Mouse (Mus musculus) limb, embryonic 12.5 days (tissue): ENCODE measurements around the gene Mansc4. TPM values are rescaled to one million over a fixed set of nuclear protein-coding genes. Genes with fewer than 3 reads are reported as not detected.

Source experiments
- ATAC-seq: fragments of 200-750 bp; cut with Nextera tagmentation; 2 replicates; pipeline ENCODE4 v1.8.0; 2017; ENCODE audit warnings: low read depth, moderate TSS enrichment; ENCODE audit not compliant: insufficient number of reproducible peaks, insufficient read depth, low FRiP score, low TSS enrichment
- H3K27ac ChIP-seq: fragments of 300-500 bp; sonication (generic); 2 replicates; pipeline ENCODE4 v1.5.1; 2016; ENCODE audit warnings: mild to moderate bottlenecking, moderate library complexity
- H3K27me3 ChIP-seq: fragments of 300-500 bp; sonication (generic); 2 replicates; pipeline ENCODE4 v1.6.1; 2016; ENCODE audit warnings: mild to moderate bottlenecking, moderate library complexity
- H3K36me3 ChIP-seq: fragments of 300-500 bp; sonication (generic); 2 replicates; pipeline ENCODE4 v1.6.1; 2016; ENCODE audit warnings: mild to moderate bottlenecking, moderate library complexity
- H3K4me1 ChIP-seq: fragments of 300-500 bp; sonication (generic); replicated peaks from 2 replicates; pipeline ENCODE4 v1.6.1; 2016
- H3K4me2 ChIP-seq: fragments of 300-500 bp; sonication (generic); 2 replicates; pipeline ENCODE4 v1.6.1; 2016; ENCODE audit warnings: mild to moderate bottlenecking, moderate library complexity
- H3K4me3 ChIP-seq: fragments of 300-500 bp; sonication (generic); replicated peaks from 2 replicates; pipeline ENCODE4 v1.5.1; 2016; ENCODE audit warnings: mild to moderate bottlenecking
- H3K9ac ChIP-seq: fragments of 300-500 bp; sonication (generic); replicated peaks from 2 replicates; pipeline ENCODE4 v1.6.1; 2016; ENCODE audit warnings: mild to moderate bottlenecking, moderate library complexity
- H3K9me3 ChIP-seq: fragments of 300-500 bp; sonication (generic); 2 replicates; pipeline ENCODE4 v1.6.1; 2016; ENCODE audit warnings: mild to moderate bottlenecking, moderate library complexity
- WGBS: fragments of 180-500 bp; shearing (Covaris S2); methylation state at CpG from one replicate; pipeline ENCODE4 v1.1.7; 2016; 5-methylcytosine and 5-hydroxymethylcytosine counted together
- polyA plus RNA-seq: library from polyadenylated mRNA; unstranded; fragments of >200 nt; fragmentation: Nextera tagmentation; extraction: Ambion mirVana; gene quantifications from 2 replicates; pipeline ENCODE4 v1.2.1, GENCODE M21; 2016

The Mansc4 gene
- polyA plus RNA-seq: 2.5 and 2.6 TPM in 2 replicates

DNA sequence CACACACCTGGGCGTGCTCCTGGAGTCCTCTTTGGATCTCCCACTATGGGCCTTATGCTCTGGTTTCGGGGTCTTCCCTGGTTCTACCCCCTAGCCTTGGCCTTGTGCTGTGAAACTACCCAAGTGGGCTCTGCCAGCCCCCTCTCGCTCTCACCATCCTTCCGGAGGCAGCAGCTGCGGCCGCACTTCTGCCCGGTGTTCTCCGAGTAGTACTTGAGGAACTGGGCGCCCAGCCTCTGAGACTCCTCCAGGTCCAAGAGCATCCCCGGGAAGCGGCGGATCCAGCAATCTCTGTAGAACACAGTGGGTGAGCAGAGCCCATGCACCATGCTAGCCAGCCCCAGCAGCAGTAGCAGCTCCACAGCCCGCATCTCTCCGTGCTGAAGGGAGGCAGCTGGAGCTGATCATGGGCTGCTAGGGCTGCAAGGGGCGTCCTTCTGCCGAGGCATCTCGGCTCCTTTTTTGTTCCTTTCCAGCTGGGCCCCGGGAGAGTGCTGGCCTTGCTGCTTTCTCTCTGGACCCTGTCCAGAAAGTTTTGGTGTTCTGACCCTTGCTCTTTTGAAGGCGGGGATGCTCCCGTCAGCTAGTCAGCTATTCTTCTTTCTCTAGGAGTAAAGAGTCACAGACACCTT lies at the start of gene Mansc4:
TSS of gene Mansc4 (minus strand) at position 439 of the 632 bp plus-strand sequence.
- 4% methylated on average over 20 of the region's 20 CpGs for WGBS
- H3K4me1 ChIP-seq: peaks cover 19% of the 10 kb centered on the region
- no peaks in the 10 kb centered on the region for H3K36me3 ChIP-seq
- peak within 1 kb of the TSS; percentile 64 for H3K4me2 ChIP-seq
- peak within 1 kb of the TSS; percentile 51 for H3K9ac ChIP-seq
- H3K9me3 ChIP-seq: no peaks in the 10 kb centered on the region
- peak within 1 kb of the TSS; percentile 36 for H3K4me3 ChIP-seq
- peak; percentile 41 for ATAC-seq
- peak within 1 kb of the TSS; percentile 76 for H3K27ac ChIP-seq
- peaks cover 7% of the 10 kb centered on the region; the same call in 1 of the 2 replicates for H3K27me3 ChIP-seq

DNA sequence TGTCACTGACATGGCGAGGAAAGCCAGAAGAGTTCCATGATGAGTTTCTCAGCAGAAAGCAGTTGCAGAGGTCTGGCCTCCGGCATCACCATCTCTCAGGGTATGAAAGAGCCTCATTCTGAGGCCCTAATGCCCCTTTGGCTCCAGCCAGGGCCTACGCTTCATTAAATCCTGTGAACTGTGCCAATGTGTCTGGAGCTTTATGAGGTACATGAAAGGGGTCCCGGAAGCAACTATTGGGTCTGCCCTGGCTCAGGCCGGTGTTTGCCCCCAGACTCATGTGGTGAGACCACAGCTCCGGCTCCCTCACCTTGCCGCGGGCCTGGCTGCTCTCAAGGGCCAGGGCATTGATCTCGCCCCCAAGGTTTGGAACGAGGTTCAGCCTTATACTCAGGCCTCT lies 40.4 kb upstream of the Mansc4 start:
- no peak overlapping the region for H3K4me3 ChIP-seq
- H3K4me1 ChIP-seq: no peaks in the 10 kb centered on the region
- H3K36me3 ChIP-seq: no peaks in the 10 kb centered on the region
- 85% methylated on average over 10 of the region's 10 CpGs for WGBS
- H3K27ac ChIP-seq: no peak overlapping the region
- H3K9me3 ChIP-seq: no peaks in the 10 kb centered on the region
- H3K27me3 ChIP-seq: no peaks in the 10 kb centered on the region
- no peak overlapping the region for H3K4me2 ChIP-seq
- no peak for ATAC-seq
- no peak overlapping the region for H3K9ac ChIP-seq

DNA sequence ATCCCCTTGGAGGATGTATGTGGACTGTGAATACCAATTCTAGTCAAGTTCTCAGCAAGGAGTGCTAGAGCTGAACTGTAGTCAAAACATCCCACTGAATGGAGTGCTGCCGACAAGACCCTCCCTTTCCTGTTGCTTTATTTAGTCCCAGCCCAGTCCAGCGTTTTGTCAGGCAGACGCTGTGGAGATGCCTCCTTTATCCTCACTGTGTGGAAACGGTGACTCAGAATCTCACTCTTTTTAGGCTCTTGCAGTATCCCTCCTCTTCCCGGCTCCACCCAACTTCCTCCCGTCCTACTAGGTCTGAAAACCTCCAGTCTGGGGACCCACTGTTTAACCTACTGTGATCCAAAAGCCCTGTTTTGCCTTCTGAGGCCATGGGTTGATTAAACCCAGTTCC lies 34.5 kb upstream of the Mansc4 start:
- no peaks in the 10 kb centered on the region for H3K9me3 ChIP-seq
- WGBS: 70% methylated on average over 6 of the region's 6 CpGs
- H3K27me3 ChIP-seq: no peaks in the 10 kb centered on the region
- H3K4me3 ChIP-seq: no peak overlapping the region
- H3K4me2 ChIP-seq: no peak overlapping the region
- H3K9ac ChIP-seq: no peak overlapping the region
- H3K27ac ChIP-seq: 0 out of 2 replicates have a peak overlapping the region, but pooled peaks have one; percentile 17
- no peaks in the 10 kb centered on the region for H3K4me1 ChIP-seq
- ATAC-seq: no peak
- no peaks in the 10 kb centered on the region for H3K36me3 ChIP-seq

DNA sequence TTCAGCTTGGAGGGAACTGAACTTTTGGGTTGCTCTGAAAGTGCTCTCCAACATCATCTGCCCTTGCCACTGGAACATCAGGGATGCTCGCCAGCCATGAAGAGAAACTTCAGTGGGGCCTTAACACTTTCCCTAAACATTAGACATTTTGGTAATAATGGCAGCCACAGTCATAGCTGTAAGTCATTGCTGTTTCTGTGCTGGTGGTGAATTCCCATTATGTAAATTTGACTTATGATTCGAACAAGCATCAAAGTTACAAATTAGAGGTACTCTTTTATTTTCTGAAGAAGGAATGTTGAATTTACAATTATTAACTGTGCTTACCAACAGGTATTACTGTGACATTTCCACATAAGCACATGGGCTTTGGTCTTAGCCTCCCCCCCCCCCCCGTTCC lies 31.4 kb upstream of the Mansc4 start:
- Histone ChIP-seq H3K27ac (no peak overlapping the region), H3K27me3 (no peaks in the 10 kb centered on the region), H3K4me2 (no peak overlapping the region), H3K9me3 (no peaks in the 10 kb centered on the region), H3K9ac (no peak overlapping the region), H3K4me3 (no peak overlapping the region), H3K36me3 (no peaks in the 10 kb centered on the region), H3K4me1 (no peaks in the 10 kb centered on the region)
- ATAC-seq: no peak
- 86% methylated on average over 3 of the region's 3 CpGs for WGBS

DNA sequence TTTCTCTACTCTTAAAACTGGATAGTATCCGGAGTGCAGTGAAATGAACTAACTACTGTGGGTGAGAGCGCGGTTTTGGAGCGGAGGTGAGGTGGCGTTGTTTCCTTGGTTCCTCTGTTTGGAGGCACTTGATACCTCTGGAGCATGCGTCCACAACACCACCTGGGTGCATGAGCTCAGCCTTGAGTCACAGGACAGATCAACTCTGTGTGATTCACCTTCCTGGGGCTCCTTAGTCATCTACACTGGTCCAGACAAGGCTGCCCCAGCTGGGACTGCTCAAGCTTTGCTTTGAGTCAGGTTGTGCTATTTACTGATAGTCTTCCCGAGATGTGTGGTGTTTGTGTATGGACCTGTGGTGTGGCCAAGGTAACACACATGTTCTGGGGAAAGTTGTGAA lies 30.9 kb upstream of the Mansc4 start:
- no peak for ATAC-seq
- Histone ChIP-seq H3K4me2 (no peak overlapping the region), H3K36me3 (0 out of 2 replicates have a peak, but pooled peaks cover 2% of the 10 kb centered on the region), H3K9ac (no peak overlapping the region), H3K27ac (no peak overlapping the region), H3K4me3 (no peak overlapping the region), H3K9me3 (no peaks in the 10 kb centered on the region), H3K4me1 (no peaks in the 10 kb centered on the region), H3K27me3 (no peaks in the 10 kb centered on the region)
- WGBS: 95% methylated on average over 7 of the region's 7 CpGs

DNA sequence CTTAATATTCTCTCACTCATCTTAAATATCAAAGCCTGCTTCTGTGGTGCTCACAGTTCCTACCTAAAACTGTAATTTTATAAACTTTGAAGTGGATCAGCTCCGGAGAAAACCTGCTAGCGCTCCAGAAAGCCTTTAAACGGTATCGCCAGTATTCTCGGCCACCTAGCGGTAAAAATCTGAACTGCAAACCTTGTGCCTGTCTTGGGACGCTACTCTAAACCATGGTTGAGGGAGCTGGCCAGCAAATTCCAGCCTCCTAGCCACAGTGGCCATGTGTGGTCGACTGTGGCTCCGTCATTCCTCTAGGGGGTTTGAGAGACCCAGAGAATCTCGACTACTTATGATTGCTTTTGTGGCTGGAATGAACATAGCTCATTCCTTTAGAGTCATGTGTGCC lies 29.7 kb upstream of the Mansc4 start:
- Histone ChIP-seq H3K4me3 (no peak overlapping the region), H3K4me2 (no peak overlapping the region), H3K27me3 (no peaks in the 10 kb centered on the region), H3K9ac (no peak overlapping the region), H3K27ac (no peak overlapping the region), H3K9me3 (no peaks in the 10 kb centered on the region), H3K36me3 (peaks cover 12% of the 10 kb centered on the region; the same call in 1 of the 2 replicates), H3K4me1 (no peaks in the 10 kb centered on the region)
- 10% methylated on average over 10 of the region's 10 CpGs for WGBS
- no peak for ATAC-seq

DNA sequence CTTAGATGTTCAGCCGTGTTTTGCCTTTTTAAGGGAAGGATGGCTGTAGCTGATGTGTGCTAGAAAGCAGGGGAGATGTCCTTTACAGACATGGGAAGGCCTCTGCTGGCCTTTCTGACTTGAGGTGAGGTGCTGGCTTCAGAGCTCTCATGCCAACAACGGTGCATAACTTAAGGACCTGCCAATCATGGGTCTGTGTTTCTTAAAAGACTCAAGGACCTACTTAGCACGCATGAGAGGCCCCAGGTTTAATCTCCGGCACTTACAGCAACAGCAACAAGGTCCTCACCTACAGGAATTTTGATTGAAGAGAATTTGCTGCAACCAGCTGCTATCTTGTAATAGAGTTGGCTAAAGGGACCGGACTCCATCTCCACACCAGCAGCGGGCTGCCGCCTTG lies 22.5 kb upstream of the Mansc4 start:
- no peaks in the 10 kb centered on the region for H3K9me3 ChIP-seq
- no peaks in the 10 kb centered on the region for H3K27me3 ChIP-seq
- H3K4me3 ChIP-seq: no peak overlapping the region
- H3K4me2 ChIP-seq: no peak overlapping the region
- H3K9ac ChIP-seq: no peak overlapping the region
- no peak overlapping the region for H3K27ac ChIP-seq
- 93% methylated on average over 7 of the region's 7 CpGs for WGBS
- H3K36me3 ChIP-seq: peaks cover 67% of the 10 kb centered on the region
- no peaks in the 10 kb centered on the region for H3K4me1 ChIP-seq
- ATAC-seq: no peak

DNA sequence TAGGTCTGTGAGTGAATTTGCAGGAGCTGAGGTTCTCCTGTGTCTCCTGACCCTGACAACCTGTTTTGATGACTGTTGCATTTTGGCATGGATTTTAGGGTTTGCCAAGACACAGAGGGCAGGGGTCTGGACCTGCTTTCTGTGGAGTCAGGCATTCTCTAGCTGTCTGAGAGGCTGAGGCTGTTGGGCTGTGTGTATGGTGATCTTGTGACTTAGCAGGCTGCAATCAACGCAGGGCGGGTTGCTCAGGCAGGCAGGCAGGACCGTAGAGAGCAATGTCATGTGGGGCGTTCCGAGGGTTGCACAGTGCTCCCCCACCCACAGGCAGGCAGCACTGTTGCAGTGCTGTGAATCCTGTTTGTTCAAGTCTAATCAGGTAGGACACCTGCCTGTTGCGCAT lies 19.9 kb upstream of the Mansc4 start:
- Histone ChIP-seq H3K4me3 (no peak overlapping the region), H3K9me3 (no peaks in the 10 kb centered on the region), H3K4me2 (no peak overlapping the region), H3K4me1 (no peaks in the 10 kb centered on the region), H3K27ac (no peak overlapping the region), H3K9ac (no peak overlapping the region), H3K36me3 (peaks cover 77% of the 10 kb centered on the region), H3K27me3 (no peaks in the 10 kb centered on the region)
- ATAC-seq: no peak
- WGBS: 94% methylated on average over 6 of the region's 6 CpGs

DNA sequence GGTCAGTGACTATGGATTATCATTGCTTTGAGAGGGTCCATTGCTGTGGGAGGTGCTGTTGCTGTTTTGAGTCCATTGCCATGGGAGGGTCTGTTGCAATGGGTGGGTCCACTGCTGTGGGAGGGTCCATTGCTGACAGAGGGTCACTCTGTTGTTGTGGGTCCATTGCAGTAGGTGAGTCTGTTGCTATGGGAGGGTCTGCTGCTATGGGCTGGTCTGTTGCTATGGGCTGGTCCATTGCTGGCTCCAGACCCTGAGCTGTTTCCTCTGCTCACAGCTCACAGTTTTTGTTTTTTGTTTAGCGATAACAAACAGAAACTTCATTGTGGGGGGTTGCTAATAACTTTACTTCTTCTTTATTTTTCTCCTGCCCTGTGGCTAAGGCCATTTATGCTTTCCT lies 18.7 kb upstream of the Mansc4 start:
- Histone ChIP-seq H3K4me2 (no peak overlapping the region), H3K27ac (no peak overlapping the region), H3K9me3 (no peaks in the 10 kb centered on the region), H3K27me3 (no peaks in the 10 kb centered on the region), H3K4me1 (no peaks in the 10 kb centered on the region), H3K36me3 (peaks cover 79% of the 10 kb centered on the region), H3K4me3 (no peak overlapping the region), H3K9ac (no peak overlapping the region)
- 96% methylated on average over 1 of the region's 1 CpGs for WGBS
- ATAC-seq: no peak

DNA sequence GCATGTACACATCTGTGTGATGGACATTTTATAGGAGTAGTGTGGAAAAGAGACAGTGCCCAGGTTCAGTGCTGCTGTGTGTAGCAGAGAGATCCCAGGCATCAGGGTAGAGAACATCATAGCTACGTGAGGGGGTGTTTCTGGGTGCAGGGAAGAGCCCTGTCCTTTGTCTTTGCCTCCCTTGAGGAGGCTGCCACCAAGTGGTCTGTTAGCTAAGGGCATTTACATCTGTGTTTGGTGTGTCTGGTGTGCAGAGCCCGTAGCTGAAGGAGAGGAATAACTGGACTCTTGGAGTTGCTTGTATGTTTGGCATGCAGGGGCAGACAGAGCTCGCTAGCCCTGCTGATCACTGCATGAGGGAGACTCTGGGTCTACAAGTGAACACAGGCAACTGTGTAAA lies 15.5 kb upstream of the Mansc4 start:
- H3K27ac ChIP-seq: no peak overlapping the region
- no peak overlapping the region for H3K4me3 ChIP-seq
- H3K4me1 ChIP-seq: peaks cover 18% of the 10 kb centered on the region
- peaks cover 58% of the 10 kb centered on the region for H3K36me3 ChIP-seq
- H3K4me2 ChIP-seq: no peak overlapping the region
- 87% methylated on average over 3 of the region's 3 CpGs for WGBS
- H3K9me3 ChIP-seq: no peaks in the 10 kb centered on the region
- no peaks in the 10 kb centered on the region for H3K27me3 ChIP-seq
- no peak overlapping the region for H3K9ac ChIP-seq
- no peak for ATAC-seq

DNA sequence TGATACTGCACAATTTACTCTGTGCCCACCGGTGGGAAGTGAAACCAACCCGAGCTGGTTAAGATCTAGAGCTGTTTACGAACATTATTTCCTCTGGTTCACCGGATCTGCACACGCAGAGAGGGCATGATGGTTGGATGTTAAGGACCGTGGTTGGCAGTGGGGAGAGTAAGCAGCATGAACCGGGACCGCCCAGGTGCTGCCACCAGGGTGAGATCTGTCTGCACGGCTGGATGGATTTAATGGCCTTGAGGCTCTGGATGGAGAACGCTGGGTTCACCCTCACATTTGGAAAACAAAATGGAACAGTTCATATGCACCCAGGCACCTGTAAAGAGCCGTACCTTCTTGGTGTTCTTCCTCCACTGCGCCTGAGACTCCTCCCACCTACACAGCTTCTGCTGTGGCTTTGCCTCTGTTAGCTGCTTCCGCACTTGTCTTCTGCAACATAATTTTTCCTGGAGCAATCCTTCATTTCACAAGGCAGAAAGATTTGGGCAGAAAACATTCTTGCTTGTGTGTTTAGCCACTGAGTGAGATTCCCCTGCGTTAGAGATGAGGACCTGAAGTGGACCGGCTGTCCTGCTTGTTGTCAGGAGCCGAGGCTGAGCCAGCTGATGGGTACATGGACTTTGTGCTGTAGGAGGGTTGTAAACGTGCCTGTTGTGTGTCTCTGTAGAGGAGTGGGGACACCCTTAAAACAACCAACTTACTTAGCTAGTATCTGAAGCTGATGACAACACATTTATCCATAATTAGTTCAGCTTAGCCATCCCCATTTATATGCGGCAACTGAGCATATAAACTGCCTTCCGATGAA lies 12.8 kb upstream of the Mansc4 start:
- ATAC-seq: no peak
- H3K36me3 ChIP-seq: peaks cover 51% of the 10 kb centered on the region
- no peaks in the 10 kb centered on the region for H3K27me3 ChIP-seq
- WGBS: 79% methylated on average over 19 of the region's 19 CpGs
- 0 out of 2 replicates have a peak overlapping the region, but pooled peaks have one; percentile 4 for H3K9ac ChIP-seq
- no peak overlapping the region for H3K4me2 ChIP-seq
- no peak overlapping the region for H3K27ac ChIP-seq
- peaks cover 23% of the 10 kb centered on the region for H3K4me1 ChIP-seq
- no peak overlapping the region for H3K4me3 ChIP-seq
- no peaks in the 10 kb centered on the region for H3K9me3 ChIP-seq
